Mouse (Mus musculus) kidney, postnatal 10 days (tissue): ENCODE measurements at regions not wholly inside any gene's neighbourhood (a gene's known extent, or its start where the extent isn't known, plus 50 kb on each side); places are given as distances from the start of the nearest gene placed in this dataset.
A peak's percentile ranks its signal among the peaks of the same experiment; 100 is the strongest.

Source experiments
- DNase-seq: peaks from one replicate; pipeline ENCODE4 v3.0.0; 2021; ENCODE audit warnings: mixed read lengths

GRCm38 (mm10) chr19:60148313-60148965 is 78.1 kb downstream of the Fam204a start:
- peak; percentile 18 for DNase-seq

- DNase-seq, result no peak
Measured at GRCm38 (mm10) chr19:60146451-60147190, 79.9 kb downstream of the Fam204a start.

- DNase-seq, result no peak
Measured at GRCm38 (mm10) chr19:60145242-60145641, 81.3 kb downstream of the Fam204a start.

- DNase-seq, result peak; percentile 89
Measured at GRCm38 (mm10) chr19:60144336-60144989, 82.0 kb downstream of the Fam204a start.

GRCm38 (mm10) chr19:60138881-60139280 is 87.6 kb downstream of the Fam204a start:
- DNase-seq, result no peak

GRCm38 (mm10) chr19:60136491-60136890 is 90.0 kb downstream of the Fam204a start:
- no peak for DNase-seq

- DNase-seq, result no peak
Measured at GRCm38 (mm10) chr19:60134447-60135328, 91.8 kb downstream of the Fam204a start.

- DNase-seq, result no peak
Measured at GRCm38 (mm10) chr19:60129635-60130034, 96.9 kb downstream of the Fam204a start.

- DNase-seq, result no peak
Measured at GRCm38 (mm10) chr19:60124638-60125037, 101.9 kb downstream of the Fam204a start.

- no peak for DNase-seq
Measured at GRCm38 (mm10) chr19:60120917-60121316, 105.6 kb downstream of the Fam204a start.

GRCm38 (mm10) chr19:60119051-60119450 is 107.5 kb downstream of the Fam204a start:
- DNase-seq, result peak; percentile 21

- DNase-seq, result no peak
Measured at GRCm38 (mm10) chr19:60113666-60114388, 112.7 kb downstream of the Fam204a start.

GRCm38 (mm10) chr19:60110278-60110677 is 116.2 kb downstream of the Fam204a start:
- DNase-seq, result no peak

- DNase-seq, result no peak
Measured at GRCm38 (mm10) chr19:60109488-60109887, 117.0 kb downstream of the Fam204a start.

GRCm38 (mm10) chr19:60097915-60098314 is 128.6 kb downstream of the Fam204a start:
- no peak for DNase-seq

GRCm38 (mm10) chr19:60074986-60075385 is 131.5 kb upstream of the Rab11fip2 start:
- DNase-seq, result no peak

- DNase-seq, result no peak
Measured at GRCm38 (mm10) chr19:60073328-60073727, 129.9 kb upstream of the Rab11fip2 start.

- no peak for DNase-seq
Measured at GRCm38 (mm10) chr19:60066183-60066582, 122.7 kb upstream of the Rab11fip2 start.

GRCm38 (mm10) chr19:60055121-60055874 is 111.8 kb upstream of the Rab11fip2 start:
- DNase-seq, result no peak

GRCm38 (mm10) chr19:60051151-60051550 is 107.7 kb upstream of the Rab11fip2 start:
- DNase-seq, result no peak

GRCm38 (mm10) chr19:60040721-60041120 is 97.3 kb upstream of the Rab11fip2 start:
- DNase-seq, result no peak
